Mouse (Mus musculus): ENCODE data around the gene Kdsr.

The Kdsr gene

GRCm38 (mm10) chr1:106759572-106760435, at the start of gene Kdsr:
TSS of gene Kdsr (minus strand) at chr1:106759727.
- peak; percentile 96 for DNase-seq (ENCODE audit: low read depth)

GRCm38 (mm10) chr1:106799931-106800330, 40.4 kb upstream of the Kdsr start:
- DNase-seq (ENCODE audit: low read depth) = no peak

- no peak for DNase-seq (ENCODE audit: low read depth)
Measured at GRCm38 (mm10) chr1:106799406-106799805, 39.9 kb upstream of the Kdsr start.

GRCm38 (mm10) chr1:106796987-106797779, 37.7 kb upstream of the Kdsr start:
- DNase-seq (ENCODE audit: low read depth) = no peak

GRCm38 (mm10) chr1:106796542-106796924, 37.0 kb upstream of the Kdsr start, which contains the start of gene Vps4b:
TSS of gene Vps4b (minus strand) at chr1:106796728.
- DNase-seq (ENCODE audit: low read depth) = peak; percentile 93

- peak; percentile 3 for DNase-seq (ENCODE audit: low read depth)
Measured at GRCm38 (mm10) chr1:106795634-106796541, 36.4 kb upstream of the Kdsr start.

GRCm38 (mm10) chr1:106774896-106775295, 15.4 kb upstream of the Kdsr start:
- no peak for DNase-seq (ENCODE audit: low read depth)

- DNase-seq (ENCODE audit: low read depth) = no peak
Measured at GRCm38 (mm10) chr1:106774092-106774491, 14.6 kb upstream of the Kdsr start.

- DNase-seq (ENCODE audit: low read depth) = no peak
Measured at GRCm38 (mm10) chr1:106768773-106769172, 9.2 kb upstream of the Kdsr start.

- DNase-seq (ENCODE audit: low read depth) = no peak
Measured at GRCm38 (mm10) chr1:106765771-106766170, 6.2 kb upstream of the Kdsr start.

GRCm38 (mm10) chr1:106764846-106765245, 5.3 kb upstream of the Kdsr start:
- DNase-seq (ENCODE audit: low read depth) = no peak

GRCm38 (mm10) chr1:106764281-106764680, 4.8 kb upstream of the Kdsr start:
- DNase-seq (ENCODE audit: low read depth) = no peak

- DNase-seq (ENCODE audit: low read depth) = no peak
Measured at GRCm38 (mm10) chr1:106760750-106761149, 1.2 kb upstream of the Kdsr start.

- DNase-seq (ENCODE audit: low read depth) = peak; percentile 51
Measured at GRCm38 (mm10) chr1:106758734-106759571, 574 bp downstream of the Kdsr start.

GRCm38 (mm10) chr1:106756633-106757032, 2.9 kb downstream of the Kdsr start:
- DNase-seq (ENCODE audit: low read depth) = no peak

- no peak for DNase-seq (ENCODE audit: low read depth)
Measured at GRCm38 (mm10) chr1:106752013-106752412, 7.5 kb downstream of the Kdsr start.

- DNase-seq (ENCODE audit: low read depth) = no peak
Measured at GRCm38 (mm10) chr1:106750656-106751055, 8.9 kb downstream of the Kdsr start.

- DNase-seq (ENCODE audit: low read depth) = no peak
Measured at GRCm38 (mm10) chr1:106748555-106749315, 10.8 kb downstream of the Kdsr start.

GRCm38 (mm10) chr1:106742980-106743379, 16.5 kb downstream of the Kdsr start:
- DNase-seq (ENCODE audit: low read depth) = no peak

- no peak for DNase-seq (ENCODE audit: low read depth)
Measured at GRCm38 (mm10) chr1:106740735-106741134, 18.8 kb downstream of the Kdsr start.
